Mouse (Mus musculus): ENCODE measurements at regions not wholly inside any gene's neighbourhood (a gene's known extent, or its start where the extent isn't known, plus 50 kb on each side); places are given as distances from the start of the nearest gene placed in this dataset.

DNA sequence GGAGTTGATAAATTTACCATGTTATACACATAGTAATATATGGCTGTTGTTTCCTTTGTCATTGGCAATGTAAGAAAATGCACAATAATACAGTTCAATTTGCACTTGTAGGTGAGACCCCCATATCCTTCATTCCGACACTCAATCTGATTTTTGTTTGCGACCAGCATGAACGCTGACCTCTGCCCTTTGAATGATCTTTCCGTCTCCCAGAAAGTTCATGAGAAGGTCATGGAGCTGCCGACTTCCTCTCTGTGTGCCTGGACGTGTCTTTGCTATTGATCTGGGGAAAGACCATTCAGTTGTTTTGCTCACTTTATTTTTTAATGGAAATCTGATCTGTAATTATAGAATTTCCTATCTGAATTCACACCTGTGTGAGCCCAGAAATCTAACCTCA lies 264.0 kb downstream of the Mtx2 start:
- ATAC-seq (ENCODE audit: low FRiP score, low TSS enrichment) = no peak
- no peak overlapping the region for H3K27ac ChIP-seq (replicated peaks)
- H3K9ac ChIP-seq (ENCODE audit: low read length) = no peak overlapping the region
- TF ChIP-seq EP300 (optimal IDR thresholded peaks at IDR 0.05) (no peak), CTCF (IDR thresholded peaks at IDR 0.05; ENCODE audit: low read depth) (no peak)
- 23% methylated on average over 6 of the region's 6 CpGs for WGBS
- H3K36me3 ChIP-seq (ENCODE audit: control insufficient read depth, insufficient read depth, low read length) = no peaks in the 10 kb centered on the region
- no peak overlapping the region for H3K4me3 ChIP-seq (ENCODE audit: low read depth, low read length)
- no peak overlapping the region for H3K4me2 ChIP-seq (replicated peaks; ENCODE audit: low read depth)
- H3K9me3 ChIP-seq (ENCODE audit: control insufficient read depth, low read length) = no peaks in the 10 kb centered on the region
- H3K4me1 ChIP-seq (replicated peaks; ENCODE audit: control insufficient read depth, insufficient read depth) = no peaks in the 10 kb centered on the region
- DNase-seq (ENCODE audit: low spot score) = no peak
- no peaks in the 10 kb centered on the region for H3K27me3 ChIP-seq (ENCODE audit: control insufficient read depth, insufficient read depth, low read length)

DNA sequence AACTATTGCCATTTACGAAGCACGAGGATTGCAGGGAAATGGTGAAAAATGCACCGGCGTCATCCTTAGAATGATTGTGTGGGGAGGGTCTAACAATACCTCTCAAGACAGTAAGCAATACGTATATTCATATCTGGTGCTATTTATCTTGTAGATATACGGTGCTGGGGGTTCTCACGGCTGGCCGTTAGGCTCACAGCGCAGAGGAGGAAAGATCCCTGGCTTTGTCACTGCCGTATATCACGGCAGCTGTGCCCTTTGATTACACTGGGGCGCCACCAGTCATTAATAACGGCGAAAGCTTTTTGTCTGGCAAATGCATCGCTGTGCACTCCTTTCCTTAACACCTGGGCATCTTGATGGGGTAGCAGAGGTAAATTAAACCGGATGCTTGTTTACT lies 264.8 kb downstream of the Mtx2 start:
- Histone ChIP-seq H3K9ac (ENCODE audit: low read length) (no peak overlapping the region), H3K4me1 (replicated peaks; ENCODE audit: control insufficient read depth, insufficient read depth) (no peaks in the 10 kb centered on the region), H3K4me3 (ENCODE audit: low read depth, low read length) (no peak overlapping the region), H3K27me3 (ENCODE audit: control insufficient read depth, insufficient read depth, low read length) (no peaks in the 10 kb centered on the region), H3K9me3 (ENCODE audit: control insufficient read depth, low read length) (no peaks in the 10 kb centered on the region), H3K27ac (replicated peaks) (no peak overlapping the region), H3K36me3 (ENCODE audit: control insufficient read depth, insufficient read depth, low read length) (no peaks in the 10 kb centered on the region), H3K4me2 (replicated peaks; ENCODE audit: low read depth) (no peak overlapping the region)
- 25% methylated on average over 16 of the region's 16 CpGs for WGBS
- TF ChIP-seq EP300 (optimal IDR thresholded peaks at IDR 0.05) (no peak), CTCF (IDR thresholded peaks at IDR 0.05; ENCODE audit: low read depth) (no peak)
- ATAC-seq (ENCODE audit: low FRiP score, low TSS enrichment) (no peak), DNase-seq (ENCODE audit: low spot score) (no peak)

DNA sequence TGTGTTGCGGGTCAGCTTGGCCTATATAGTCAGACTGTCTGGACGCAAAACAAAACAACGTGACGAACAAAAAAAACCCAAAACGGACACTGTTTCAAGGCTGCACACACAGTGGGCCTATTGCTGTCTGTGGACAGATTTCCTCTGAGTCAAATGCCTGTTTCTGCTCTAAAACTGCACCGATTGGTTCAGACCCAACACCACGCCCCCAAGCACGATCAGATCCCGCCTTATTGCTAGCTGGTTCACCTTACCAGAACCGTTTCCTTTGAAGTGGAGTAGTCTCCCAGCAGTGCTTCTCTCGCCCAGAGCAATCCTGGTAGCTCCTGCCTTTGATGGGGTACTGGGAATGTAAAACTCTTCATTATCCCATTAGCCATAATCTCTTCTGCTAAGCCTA lies 275.9 kb downstream of the Mtx2 start:
- no peak for ATAC-seq (ENCODE audit: low FRiP score, low TSS enrichment)
- no peak overlapping the region for H3K4me3 ChIP-seq (ENCODE audit: low read depth, low read length)

DNA sequence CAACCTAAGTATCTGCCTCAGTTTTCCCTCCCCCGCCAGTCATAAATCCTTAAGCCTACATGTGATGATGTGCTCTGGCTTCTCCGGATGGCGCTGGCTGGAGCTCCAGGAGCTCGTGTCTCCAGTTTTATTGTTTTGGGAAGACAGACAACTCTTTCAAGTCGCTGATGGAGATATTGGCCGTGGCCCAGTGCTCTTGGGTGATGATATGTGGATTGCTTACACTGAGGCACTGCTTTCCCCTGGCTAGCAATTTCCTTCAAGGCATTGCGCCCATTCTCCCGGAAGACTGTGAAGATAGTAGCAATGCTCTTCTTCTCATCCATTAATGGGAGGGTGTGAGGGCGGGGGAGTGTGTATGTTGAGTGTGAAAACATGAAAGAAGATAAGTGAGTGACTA lies 287.1 kb downstream of the Mtx2 start:
- Histone ChIP-seq H3K27me3 (ENCODE audit: control insufficient read depth, insufficient read depth, low read length) (no peaks in the 10 kb centered on the region), H3K4me3 (ENCODE audit: low read depth, low read length) (no peak overlapping the region), H3K4me1 (replicated peaks; ENCODE audit: control insufficient read depth, insufficient read depth) (no peaks in the 10 kb centered on the region), H3K36me3 (ENCODE audit: control insufficient read depth, insufficient read depth, low read length) (no peaks in the 10 kb centered on the region), H3K9me3 (ENCODE audit: control insufficient read depth, low read length) (no peaks in the 10 kb centered on the region), H3K9ac (ENCODE audit: low read length) (no peak overlapping the region), H3K4me2 (replicated peaks; ENCODE audit: low read depth) (no peak overlapping the region), H3K27ac (replicated peaks) (no peak overlapping the region)
- DNase-seq (ENCODE audit: low spot score) (no peak), ATAC-seq (ENCODE audit: low FRiP score, low TSS enrichment) (no peak)
- WGBS = 82% methylated on average over 9 of the region's 9 CpGs
- no peak for TF ChIP-seq CTCF (IDR thresholded peaks at IDR 0.05; ENCODE audit: low read depth)
- TF ChIP-seq EP300 (optimal IDR thresholded peaks at IDR 0.05) = no peak

More for the DNA sequence above, 275.9 kb downstream of the Mtx2 start:
- H3K4me1 ChIP-seq (replicated peaks; ENCODE audit: control insufficient read depth, insufficient read depth) = no peaks in the 10 kb centered on the region
- H3K4me2 ChIP-seq (replicated peaks; ENCODE audit: low read depth) = no peak overlapping the region
- DNase-seq (ENCODE audit: low spot score) = no peak
- TF ChIP-seq EP300 (optimal IDR thresholded peaks at IDR 0.05) (no peak), CTCF (IDR thresholded peaks at IDR 0.05; ENCODE audit: low read depth) (no peak)
- no peak overlapping the region for H3K27ac ChIP-seq (replicated peaks)
- H3K27me3 ChIP-seq (ENCODE audit: control insufficient read depth, insufficient read depth, low read length) = no peaks in the 10 kb centered on the region
- no peaks in the 10 kb centered on the region for H3K36me3 ChIP-seq (ENCODE audit: control insufficient read depth, insufficient read depth, low read length)
- H3K9ac ChIP-seq (ENCODE audit: low read length) = no peak overlapping the region
- WGBS = 48% methylated on average over 11 of the region's 11 CpGs
- no peaks in the 10 kb centered on the region for H3K9me3 ChIP-seq (ENCODE audit: control insufficient read depth, low read length)

DNA sequence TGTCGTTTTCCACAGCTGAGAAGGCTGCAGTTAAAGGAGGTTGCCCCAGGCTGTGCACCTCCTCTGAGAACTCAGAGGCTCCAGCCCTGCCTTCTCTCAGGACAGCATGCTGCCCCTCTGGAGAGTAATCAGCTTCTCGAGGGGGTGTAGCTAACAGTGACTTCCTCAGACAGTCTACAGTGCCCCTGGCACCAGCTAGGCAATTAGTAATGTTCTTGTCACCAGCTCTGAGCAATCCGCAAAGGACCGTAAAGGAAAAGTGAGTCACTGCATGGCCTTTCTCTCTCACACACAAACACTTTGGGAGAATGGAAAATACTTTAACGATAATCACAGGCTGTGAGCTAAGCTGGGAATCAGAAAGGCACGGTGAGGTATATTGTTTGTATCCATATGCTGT lies 288.8 kb downstream of the Mtx2 start:
- WGBS = 27% methylated on average over 6 of the region's 6 CpGs
- H3K4me1 ChIP-seq (replicated peaks; ENCODE audit: control insufficient read depth, insufficient read depth) = no peaks in the 10 kb centered on the region
- DNase-seq (ENCODE audit: low spot score) (no peak), ATAC-seq (ENCODE audit: low FRiP score, low TSS enrichment) (no peak)
- H3K9me3 ChIP-seq (ENCODE audit: control insufficient read depth, low read length) = no peaks in the 10 kb centered on the region
- no peaks in the 10 kb centered on the region for H3K36me3 ChIP-seq (ENCODE audit: control insufficient read depth, insufficient read depth, low read length)
- H3K27me3 ChIP-seq (ENCODE audit: control insufficient read depth, insufficient read depth, low read length) = no peaks in the 10 kb centered on the region
- no peak overlapping the region for H3K9ac ChIP-seq (ENCODE audit: low read length)
- no peak overlapping the region for H3K4me3 ChIP-seq (ENCODE audit: low read depth, low read length)
- no peak overlapping the region for H3K4me2 ChIP-seq (replicated peaks; ENCODE audit: low read depth)
- H3K27ac ChIP-seq (replicated peaks) = no peak overlapping the region
- TF ChIP-seq CTCF (IDR thresholded peaks at IDR 0.05; ENCODE audit: low read depth) = no peak
- TF ChIP-seq EP300 (optimal IDR thresholded peaks at IDR 0.05) = no peak

DNA sequence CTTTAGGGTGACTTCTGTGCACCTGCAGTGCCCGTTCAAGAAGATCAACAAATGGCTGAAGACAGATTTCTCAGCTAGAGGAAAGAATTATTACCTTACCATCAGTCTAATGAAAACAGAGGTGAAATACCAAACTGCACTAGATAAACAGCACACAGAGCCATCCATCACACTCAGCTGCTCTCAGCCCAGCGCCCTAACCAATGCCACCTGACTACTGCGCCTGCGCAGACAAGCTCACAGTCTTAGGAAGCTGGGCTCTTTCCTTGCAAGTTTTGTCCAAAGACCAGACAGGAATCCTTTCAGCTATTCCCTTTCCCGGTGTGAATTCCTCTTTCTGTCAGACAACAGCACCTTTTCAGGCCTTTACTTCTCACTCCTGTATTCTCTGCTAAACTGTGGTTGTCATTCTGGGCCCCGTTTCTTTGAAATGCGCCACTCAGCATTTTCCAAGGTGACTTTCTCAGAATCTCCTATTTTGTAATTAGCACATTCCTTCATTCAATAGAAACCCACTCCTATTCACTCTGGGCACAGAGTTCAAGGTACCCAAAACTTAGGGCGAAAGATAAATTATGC lies 292.8 kb downstream of the Mtx2 start:
- TF ChIP-seq CTCF (IDR thresholded peaks at IDR 0.05; ENCODE audit: low read depth) (no peak), EP300 (optimal IDR thresholded peaks at IDR 0.05) (no peak)
- Histone ChIP-seq H3K27ac (replicated peaks) (no peak overlapping the region), H3K9ac (ENCODE audit: low read length) (no peak overlapping the region), H3K4me1 (replicated peaks; ENCODE audit: control insufficient read depth, insufficient read depth) (no peaks in the 10 kb centered on the region), H3K9me3 (ENCODE audit: control insufficient read depth, low read length) (no peaks in the 10 kb centered on the region), H3K27me3 (ENCODE audit: control insufficient read depth, insufficient read depth, low read length) (no peaks in the 10 kb centered on the region), H3K36me3 (ENCODE audit: control insufficient read depth, insufficient read depth, low read length) (no peaks in the 10 kb centered on the region), H3K4me2 (replicated peaks; ENCODE audit: low read depth) (no peak overlapping the region), H3K4me3 (ENCODE audit: low read depth, low read length) (no peak overlapping the region)
- DNase-seq (ENCODE audit: low spot score) (no peak), ATAC-seq (ENCODE audit: low FRiP score, low TSS enrichment) (no peak)
- WGBS = 44% methylated on average over 8 of the region's 8 CpGs

Data from stomach, postnatal 0 days (tissue).